Mouse (Mus musculus) left cerebral cortex, postnatal 25 days (tissue): ENCODE data around the gene Sorcs2. TPM values are rescaled to one million over a fixed set of nuclear protein-coding genes. Genes with fewer than 3 reads are reported as not detected.

Experiments
- DNase-seq, 2 experiments: peaks; one replicate each; pipeline ENCODE4 v3.0.0; 2022; ENCODE audit warnings: low spot score in 2 of 2, mixed read lengths in 1 of 2
- intact Hi-C: fragments of 180-260 bp; cut with DNase I; formaldehyde crosslinking; loops from one replicate; pipeline ENCODE4 v1.15.1; 2025
- total RNA-seq, 2 experiments: library from RNA; stranded (reverse); gene quantifications; 2 replicates each; pipeline ENCODE4 v1.2.3; 2021

Gene Sorcs2
- total RNA-seq: 10 to 100 TPM; 39.2 to 43.8 TPM

DNA sequence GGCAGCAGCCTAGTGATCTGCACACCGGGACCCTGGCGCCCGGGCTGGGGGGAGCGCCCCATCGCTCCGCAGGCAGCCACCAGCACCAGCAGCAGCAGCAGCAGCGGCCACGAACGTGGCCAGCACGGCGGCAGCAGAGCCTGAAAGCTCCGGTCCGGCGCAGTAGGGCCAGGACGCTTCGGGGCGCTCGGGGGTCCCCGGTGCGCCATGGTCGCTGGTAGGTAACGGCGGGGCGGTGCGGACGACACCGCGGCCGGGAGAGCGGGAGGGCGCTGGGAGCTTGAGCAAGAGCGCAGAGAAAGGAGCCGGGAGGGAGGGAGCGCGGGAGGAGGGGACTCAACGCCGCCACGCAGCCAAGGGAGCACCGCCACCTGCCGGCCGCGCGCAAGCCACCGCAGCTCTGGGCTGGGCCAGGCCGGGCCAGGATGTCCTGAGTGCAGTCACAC is at the start of gene Sorcs2:
Gene Sorcs2 (minus strand): TSS at position 303 of the 446 bp plus-strand sequence.
- peak; percentile 85 to 86 for DNase-seq
- intact Hi-C loops: loop anchor here (1.0 to 5.0 kb wide), 6 partner anchors 75 to 416 kb away; no protein-coding TSS in a partner anchor

DNA sequence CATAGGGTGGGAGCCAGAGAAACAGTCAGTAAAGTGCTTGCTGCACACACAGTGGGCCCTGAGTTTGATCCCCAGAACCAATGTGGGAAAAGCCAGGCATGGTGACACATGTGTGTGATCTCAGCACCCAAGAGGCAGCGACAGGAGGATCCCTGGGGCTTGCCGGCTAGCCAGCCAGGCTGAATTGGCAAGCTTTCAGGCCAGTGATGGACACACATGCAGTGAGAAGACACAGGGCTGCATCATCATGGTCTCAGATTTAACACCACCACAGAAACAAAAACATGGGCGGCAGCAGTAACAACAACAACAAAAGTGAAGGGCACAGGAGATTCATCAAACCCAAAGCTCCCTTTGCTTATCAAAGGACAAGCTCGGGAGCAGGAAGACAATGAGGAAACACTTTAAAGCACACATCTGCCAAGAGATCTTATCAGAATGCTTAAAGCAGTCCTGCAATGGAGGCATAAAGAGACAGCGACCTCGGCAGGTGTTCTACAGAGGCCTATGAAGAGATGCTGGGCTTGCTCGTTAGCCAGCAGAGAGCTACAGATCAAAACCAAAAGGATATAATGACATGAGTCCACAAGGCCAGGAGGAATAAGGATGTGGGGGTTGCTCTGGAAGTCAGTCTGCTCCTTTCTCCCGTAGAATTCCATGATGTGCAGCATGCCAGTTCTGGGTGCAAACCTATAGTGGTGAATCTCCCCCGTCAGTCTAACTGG is 48.4 kb upstream of the Sorcs2 start:
- intact Hi-C loops: no loop called here
- DNase-seq: no peak

DNA sequence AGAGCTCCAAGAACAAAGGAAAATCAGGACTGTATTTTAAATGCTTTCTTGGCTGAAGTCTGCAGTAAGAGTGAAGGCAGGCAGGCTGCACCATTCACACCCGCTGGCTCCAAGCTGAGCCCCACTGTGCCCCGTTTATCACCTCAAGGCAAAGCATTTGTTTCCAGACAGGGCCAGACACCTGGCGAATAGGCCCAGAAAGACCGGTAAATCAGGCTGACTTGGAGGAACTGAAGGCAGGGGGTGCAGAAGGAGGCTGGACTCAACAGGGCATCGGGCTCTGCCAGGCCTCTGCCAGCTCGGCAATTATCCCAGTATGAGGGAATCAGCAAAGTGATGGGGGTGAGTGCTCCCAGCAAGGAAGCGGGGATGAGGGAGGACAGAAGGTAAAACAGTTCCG is 47.1 kb upstream of the Sorcs2 start:
- intact Hi-C loops: no loop called here

DNA sequence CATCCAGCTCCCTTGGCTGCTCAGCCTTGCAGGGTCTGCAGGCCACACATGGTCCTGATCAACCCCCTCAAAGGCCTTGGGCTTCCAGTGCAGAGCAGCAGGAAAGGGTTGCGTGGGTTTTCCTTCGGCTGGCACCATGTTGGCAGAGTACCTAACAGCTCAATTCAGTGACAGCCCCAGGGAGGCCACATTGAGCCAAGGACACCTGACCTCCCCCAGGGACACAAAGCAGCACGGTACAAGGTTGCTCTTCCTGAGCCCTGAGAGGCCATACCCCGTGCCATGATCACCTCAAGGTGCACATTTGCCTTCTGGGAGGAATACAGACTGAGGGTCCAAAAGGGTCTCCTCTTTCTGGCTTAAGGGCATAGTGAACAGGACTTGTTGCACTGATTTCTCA is 46.7 kb upstream of the Sorcs2 start:
- intact Hi-C loops: no loop called here
- no peak for DNase-seq

More for the DNA sequence above, 47.1 kb upstream of the Sorcs2 start:
- no peak for DNase-seq

DNA sequence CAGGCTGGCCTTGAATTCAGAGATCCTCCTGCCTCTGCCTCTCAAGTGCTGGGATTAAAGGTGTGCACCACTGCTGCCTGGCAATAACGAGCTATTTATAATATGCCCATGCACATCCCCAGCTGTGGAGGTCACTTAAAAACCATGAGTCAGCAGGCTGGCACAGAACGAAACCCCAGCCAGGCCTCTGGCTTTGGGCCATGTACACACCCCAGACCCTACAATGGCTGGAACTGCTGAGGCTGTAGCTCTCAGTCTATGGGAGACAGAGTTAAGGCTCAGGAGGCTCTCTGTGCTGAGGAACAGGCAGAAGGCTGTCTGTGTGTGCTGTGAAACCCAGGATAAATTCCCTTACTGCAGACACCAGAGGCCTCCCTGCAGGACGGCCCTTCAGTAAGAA is 42.8 kb upstream of the Sorcs2 start:
- no peak for DNase-seq
- intact Hi-C loops: no loop called here

DNA sequence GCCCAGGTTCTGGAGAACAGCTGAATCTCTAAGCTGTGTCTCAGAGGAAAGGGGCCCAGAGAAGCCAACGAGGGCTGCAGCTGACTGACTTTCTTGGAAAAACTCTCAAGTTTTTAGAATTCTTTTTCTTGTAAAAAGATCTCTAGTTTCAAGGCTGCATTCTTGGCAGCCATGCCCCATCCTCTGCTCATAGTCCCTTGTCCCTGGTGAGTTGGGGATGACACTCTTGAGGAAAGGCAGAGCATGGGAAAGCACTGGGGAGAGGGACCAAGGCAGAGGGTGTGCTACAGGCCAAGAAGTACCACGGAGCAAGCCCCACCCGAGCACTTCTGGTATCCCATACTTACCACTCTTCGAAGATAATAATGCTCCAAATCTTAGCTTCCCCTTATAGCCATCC is 38.9 kb upstream of the Sorcs2 start:
- intact Hi-C loops: no loop called here
- DNase-seq: no peak

DNA sequence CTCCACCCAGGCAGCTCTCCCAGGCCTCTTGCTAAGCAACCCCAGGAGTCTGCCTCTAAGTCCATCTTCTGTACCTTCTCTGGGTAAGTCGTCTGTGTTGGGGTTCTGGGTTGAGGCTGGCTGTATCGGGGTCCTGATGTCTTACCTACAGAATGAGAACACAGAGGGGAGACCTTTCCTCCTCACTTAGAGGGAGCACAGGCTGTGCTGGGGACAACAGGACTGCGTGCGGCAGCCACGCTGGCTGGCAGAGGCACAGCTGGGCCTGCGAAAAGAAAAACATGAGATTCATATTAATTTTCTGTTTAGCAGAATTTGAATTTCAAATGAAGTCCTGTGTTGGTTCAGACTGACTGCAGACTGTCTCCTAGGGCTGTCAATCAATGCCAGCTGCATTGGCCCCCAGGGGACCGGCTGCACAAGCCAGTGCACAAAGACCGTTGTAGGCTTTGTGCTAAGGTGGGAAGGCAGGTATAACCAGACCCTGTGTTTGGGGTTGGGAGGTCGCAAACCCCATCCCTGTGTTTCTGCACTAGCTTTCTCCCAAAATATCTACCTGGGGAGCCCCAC is 36.5 kb upstream of the Sorcs2 start:
- intact Hi-C loops: no loop called here
- DNase-seq: no peak

DNA sequence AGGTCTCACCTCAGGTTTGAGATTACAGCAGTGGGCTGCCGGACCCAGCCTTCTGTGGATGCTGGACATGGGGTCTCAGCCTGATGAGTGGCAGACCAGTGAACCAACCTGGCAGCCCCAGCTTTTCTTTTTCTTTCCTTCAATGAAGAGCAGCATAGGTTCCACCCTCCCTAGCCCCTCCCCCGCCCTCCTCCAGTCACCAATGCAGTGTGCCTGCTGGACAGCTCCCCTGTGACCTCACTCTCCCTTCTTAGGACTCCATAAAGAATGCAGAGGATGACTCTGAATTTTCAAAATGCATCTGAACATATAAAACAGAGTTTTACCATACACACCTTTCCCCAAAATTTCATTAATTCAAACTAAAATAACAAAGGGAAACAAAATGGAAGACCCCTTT is 33.8 kb upstream of the Sorcs2 start:
- no peak for DNase-seq
- intact Hi-C loops: no loop called here

DNA sequence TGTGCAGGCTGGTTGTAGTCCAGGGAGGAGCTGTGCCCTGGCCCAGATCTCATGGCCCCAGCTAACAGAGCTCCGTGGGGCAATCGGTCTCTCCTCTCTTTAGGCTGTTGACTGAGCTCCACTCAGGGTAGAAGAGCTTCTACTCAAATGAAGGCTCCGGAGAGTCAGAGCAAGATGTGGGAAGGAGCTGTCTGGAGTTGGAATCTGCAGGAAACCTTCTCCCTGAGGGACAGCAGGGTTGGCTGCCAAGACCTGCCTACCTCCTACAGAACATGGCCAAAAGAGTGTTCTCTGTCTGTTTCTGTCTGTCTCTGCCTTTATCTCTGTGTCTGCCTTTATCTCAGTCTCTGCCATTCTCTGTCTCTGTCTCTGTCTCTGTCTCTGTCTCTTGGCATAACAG is 31.6 kb upstream of the Sorcs2 start:
- intact Hi-C loops: no loop called here
- DNase-seq: peak in 1 of 2 experiments; percentile 52

DNA sequence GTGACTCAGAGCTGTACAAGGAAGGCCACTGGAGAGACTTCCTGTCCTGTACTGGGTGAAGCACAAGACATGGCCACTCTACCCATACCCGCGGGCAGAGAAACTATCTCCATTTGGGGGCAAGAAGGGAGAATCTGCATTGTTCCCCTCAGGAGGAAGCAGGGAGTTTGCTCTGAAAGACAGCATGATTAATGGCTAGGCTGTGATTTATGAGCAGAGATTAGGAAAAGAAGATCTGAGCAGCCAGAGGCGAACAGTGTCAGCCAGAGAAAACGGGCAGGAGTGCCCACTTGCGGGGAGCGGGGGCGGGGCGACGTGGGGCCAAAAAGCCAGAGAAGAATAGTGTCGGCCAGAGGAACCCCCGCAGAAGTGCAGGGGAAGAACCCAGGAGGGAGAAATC is 29.9 kb upstream of the Sorcs2 start:
- DNase-seq: no peak

DNA sequence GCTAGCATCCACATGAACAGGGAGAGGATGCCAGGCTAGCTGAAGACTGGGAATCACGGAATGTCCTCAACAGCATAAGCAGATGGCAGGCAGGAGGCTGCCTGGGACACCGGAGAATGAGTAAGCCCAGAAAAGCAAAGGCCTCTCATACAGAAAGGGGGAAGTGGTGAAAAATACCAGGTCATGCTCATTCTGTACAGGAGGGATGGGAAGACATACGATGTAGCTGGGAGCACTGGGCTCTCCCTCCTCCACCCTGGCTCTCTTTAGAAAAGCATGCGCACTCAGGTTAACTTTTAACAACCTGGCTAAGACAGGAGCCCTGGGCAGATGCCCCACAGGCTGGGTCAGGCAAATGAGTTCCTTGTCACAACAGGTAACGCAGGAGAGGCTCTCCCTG is 28.5 kb upstream of the Sorcs2 start:
- intact Hi-C loops: no loop called here
- peak; percentile 52 to 82 for DNase-seq

More for the DNA sequence above, 29.9 kb upstream of the Sorcs2 start:
- intact Hi-C loops: no loop called here

DNA sequence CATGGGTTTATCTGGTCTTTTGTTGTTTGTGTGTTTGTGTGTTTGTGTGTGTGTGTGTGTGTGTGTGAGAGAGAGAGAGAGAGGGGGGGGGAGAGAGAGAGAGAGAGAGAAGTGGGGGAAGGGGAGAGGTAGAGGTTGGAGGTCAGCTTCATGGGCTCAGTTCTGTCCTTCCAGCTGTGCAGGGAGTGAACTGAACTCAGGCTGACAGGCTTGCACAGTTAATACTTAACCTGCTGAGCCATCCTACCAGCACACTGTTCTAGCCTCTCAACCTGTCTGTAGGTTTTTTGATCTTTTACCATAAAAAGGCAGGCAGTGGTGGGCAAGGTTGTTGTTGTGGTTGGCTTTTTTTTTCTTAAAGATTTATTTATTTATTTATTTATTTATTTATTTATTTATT is 26.7 kb upstream of the Sorcs2 start:
- intact Hi-C loops: no loop called here

DNA sequence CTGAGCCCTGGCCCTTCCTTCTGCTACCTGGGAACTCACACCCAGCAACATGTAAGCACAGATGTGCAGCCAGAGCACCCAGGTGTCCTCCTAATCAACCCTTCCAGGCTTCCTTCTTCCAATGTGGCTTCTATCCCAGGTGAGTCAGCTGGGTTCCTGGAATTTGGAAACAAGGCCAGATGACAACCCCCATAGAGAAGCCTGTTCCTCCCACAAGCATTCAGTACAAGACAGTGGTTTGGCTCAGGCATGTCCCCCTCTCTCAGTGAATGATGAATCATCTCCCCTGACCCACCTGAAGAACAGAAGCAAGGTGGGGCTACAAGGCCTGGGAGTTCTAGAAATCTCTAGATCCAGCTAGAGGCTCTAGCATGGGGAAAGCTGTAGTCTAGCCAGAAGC is 24.8 kb upstream of the Sorcs2 start:
- intact Hi-C loops: no loop called here
- DNase-seq: no peak

More for the DNA sequence above, 26.7 kb upstream of the Sorcs2 start:
- DNase-seq: no peak

DNA sequence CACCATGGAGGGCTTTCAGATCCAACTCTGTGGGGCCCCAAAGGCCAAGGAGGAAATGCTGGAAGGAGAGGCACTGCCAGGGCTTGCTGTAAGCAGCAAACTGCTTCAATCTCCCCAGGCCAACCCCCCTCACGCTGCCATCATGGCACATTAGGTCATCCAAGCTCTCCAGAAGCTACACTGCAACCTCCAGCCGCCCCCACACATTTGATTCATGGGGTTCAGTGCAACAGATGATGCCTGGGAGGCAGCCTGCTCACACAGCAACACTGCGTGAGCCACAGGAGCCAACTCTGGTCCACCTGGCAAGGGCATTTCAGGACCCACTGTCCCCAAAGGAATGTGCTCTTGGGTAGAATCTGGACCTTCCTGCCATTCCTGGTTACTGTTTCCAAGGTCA is 21.9 kb upstream of the Sorcs2 start:
- intact Hi-C loops: no loop called here
- peak in 1 of 2 experiments; percentile 19 for DNase-seq

DNA sequence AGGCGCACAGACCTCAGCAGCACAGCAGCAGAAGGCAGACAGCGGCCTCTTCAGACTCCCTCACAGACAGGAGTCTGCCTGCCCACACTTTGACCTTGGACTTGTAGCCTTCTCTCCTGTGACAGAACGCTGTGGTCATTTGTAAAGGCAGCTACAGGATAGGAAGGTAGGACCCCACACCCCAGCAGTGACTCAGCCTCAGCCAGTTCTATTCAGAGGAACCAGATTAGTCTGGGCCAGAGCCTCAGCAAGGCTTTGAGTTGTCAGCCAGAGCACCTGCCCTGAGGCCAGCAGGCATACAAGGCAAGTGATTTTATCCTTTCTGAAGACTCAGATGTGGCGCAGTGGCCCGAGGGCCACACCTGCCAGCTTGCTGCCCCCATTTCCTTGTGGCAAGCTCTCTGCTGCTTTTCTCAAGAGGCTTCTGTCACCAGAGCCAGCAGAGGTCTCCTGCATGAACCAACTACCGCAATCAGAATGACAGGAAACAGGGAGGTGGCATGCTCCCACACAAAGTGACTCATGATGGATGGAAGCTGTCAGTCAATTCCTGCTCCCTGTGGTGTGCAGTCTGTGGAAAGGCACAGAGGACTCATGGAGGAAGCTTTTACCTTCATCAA is 16.9 kb upstream of the Sorcs2 start:
- DNase-seq: peak in 1 of 2 experiments; percentile 63
- intact Hi-C loops: no loop called here

DNA sequence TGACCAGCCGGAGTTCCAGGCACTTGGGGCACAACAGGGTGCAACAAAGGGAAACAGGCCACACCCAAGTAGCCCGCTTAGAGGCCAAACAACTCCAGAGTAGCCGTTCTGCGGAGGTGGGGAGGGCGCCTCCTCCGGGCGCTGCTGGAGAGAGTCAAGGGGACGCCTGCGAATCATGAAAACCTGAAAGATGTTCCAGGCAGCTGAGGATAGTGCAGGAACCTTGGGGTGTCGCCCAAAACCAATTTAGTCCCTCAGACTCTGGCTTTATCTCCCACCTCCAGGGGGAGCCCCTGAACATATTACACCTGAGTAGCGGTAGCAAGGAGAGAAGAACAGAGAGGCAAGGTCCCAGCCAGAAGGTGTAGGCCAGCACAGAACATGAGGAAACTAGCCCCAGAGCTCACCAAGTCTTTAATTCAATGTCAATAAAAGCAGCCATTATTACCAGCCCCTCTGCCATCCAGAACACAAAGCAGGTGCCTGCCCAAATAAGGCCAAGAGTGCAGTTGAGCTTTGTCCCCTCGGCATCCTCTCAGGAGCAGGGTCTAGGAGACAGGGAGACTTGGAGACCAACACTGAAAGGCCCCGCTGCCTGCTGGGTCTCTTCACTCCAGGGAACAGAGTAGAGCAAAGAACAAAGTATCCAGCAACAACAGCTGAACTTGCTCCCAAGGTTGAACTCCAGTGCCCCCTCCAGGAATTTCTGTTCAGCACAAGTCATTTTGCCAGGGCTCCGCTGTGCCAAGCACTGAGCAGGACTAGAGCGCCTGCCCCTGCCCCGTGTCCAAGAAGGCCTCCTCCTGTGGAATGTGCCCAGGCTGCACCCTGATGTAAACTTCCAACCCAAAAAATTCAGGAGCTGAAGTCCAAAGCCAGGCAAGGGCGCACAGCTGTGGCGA is 775 bp upstream of the Sorcs2 start:
- peak in 1 of 2 experiments; percentile 55 for DNase-seq
- intact Hi-C loops: loop anchor here (1.0 to 5.0 kb wide), 6 partner anchors 75 to 416 kb away; no protein-coding TSS in a partner anchor

DNA sequence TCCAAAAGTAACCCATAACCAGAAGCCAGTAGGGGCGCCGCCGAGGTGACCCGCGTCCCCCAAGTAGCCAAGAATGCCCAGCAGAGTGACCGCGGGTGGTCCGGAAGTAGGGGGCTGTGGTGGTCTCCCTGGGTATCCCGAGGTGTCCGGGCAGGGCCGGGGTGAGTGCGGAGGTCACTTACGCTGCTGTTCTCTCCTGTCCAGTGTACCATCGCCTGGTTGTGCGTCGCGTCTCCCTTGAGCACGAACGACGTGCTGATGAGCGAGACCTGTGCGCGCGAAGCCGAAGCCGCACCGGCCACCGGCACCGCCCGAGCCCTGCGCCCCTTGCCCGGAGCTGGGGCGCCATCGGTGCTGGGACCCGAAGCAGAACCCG is 567 bp downstream of the Sorcs2 start:
- intact Hi-C loops: loop anchor here (5.0 kb wide), 3 partner anchors 105 to 250 kb away; no protein-coding TSS in a partner anchor
- DNase-seq: no peak

DNA sequence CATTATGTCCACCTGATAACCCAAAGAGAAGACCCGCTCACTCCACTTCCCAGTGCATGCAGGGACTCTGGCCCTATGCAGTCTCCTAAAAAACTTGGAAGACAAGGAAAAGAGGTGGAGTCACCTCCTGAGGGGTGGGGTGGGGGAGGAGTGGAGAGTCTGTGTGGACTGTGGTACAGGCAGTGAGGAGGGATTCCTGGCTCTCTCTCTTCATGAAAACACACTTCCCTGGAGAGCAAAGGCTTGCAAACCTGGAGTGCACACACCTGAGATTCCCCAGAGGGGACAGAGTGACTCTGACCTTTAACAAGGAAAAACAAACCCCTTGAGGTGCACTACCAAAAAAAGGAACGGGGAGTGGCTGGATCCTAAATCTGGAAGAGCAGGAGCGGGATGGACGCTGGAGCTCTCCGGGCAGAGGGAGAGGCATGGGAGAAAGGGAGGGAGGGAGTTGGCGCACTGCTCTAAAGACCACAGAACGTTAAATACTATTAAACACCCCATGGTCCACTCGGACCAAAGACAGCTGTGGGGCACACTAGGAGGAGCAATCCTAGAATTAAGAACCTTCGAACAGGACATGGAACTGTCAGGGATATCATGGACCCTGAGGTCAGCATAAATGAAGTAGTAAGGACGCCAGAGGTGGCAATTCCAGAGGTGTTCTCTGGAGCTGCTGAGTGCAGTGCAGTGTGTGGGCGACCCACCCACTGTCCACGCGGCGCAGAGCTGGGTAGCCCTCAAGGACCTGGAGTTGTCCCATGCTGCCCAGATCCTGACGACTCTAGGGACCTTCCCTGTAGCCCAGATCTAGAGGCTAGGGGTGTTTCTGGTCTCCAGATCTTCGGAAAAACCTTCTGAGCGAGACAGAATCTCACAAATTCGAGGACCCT is 1.2 kb downstream of the Sorcs2 start:
- DNase-seq: peak in 1 of 2 experiments; percentile 24
- intact Hi-C loops: loop anchor here (5.0 kb wide), 3 partner anchors 104 to 249 kb away; no protein-coding TSS in a partner anchor

DNA sequence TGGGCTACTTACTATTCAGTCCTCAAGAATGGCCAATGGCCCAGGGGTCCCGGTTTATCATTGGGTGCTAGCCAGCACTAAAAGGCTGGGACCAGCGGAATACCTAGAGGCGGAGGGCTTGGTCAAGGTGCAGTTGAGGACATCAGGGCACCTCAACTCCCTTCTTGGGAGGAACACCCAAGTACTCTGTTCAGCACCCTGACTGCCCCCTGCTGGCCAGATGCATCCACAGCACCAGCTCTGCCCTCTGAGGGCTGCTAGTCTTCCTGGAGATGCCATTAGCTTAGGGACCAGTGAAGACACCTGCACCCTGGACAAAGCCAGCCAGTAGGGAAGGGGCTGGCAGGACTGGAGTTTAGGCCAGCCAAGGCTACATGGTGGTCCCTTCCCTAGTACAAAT is 1.9 kb downstream of the Sorcs2 start:
- intact Hi-C loops: loop anchor here (5.0 kb wide), 3 partner anchors 104 to 249 kb away; no protein-coding TSS in a partner anchor
- peak; percentile 82 to 86 for DNase-seq
